Mouse (Mus musculus): ENCODE results near the gene Afap1. TPM values are rescaled to one million over a fixed set of nuclear protein-coding genes. Genes with fewer than 3 reads are reported as not detected.

The Afap1 gene
- polyA plus RNA-seq, 1 experiment from 2014 or later = 21.3 TPM

Other genes starting within 250 kb of the Afap1 start
- gene Htra3, start 213.5 kb upstream of the Afap1 start, polyA plus RNA-seq (2014; fragmentation: Nextera tagmentation; extraction: Ambion mirVana) = 52.2 and 54.7 TPM in 2 replicates
- gene Sh3tc1, start 153.3 kb upstream of the Afap1 start, polyA plus RNA-seq (2014; fragmentation: Nextera tagmentation; extraction: Ambion mirVana) = 2.9 and 3.2 TPM in 2 replicates
- 1.3 and 3.2 TPM in 2 replicates for gene Ablim2, start 135.4 kb upstream of the Afap1 start, polyA plus RNA-seq (2014; fragmentation: Nextera tagmentation; extraction: Ambion mirVana)